Mouse (Mus musculus) forebrain, postnatal 0 days (tissue): ENCODE results near the gene Zbtb38. TPM values are rescaled to one million over a fixed set of nuclear protein-coding genes. Genes with fewer than 3 reads are reported as not detected.

Experiments
- ATAC-seq: fragments of 200-750 bp; cut with Nextera tagmentation; 2 replicates; pipeline ENCODE4 v1.8.0; 2017; ENCODE audit warnings: mild to moderate bottlenecking, moderate library complexity
- DNase-seq: peaks from one replicate; pipeline ENCODE4 v3.0.0-alpha.2; 2015
- H3K27ac ChIP-seq: fragments of 300-500 bp; sonication (generic); 2 replicates; pipeline ENCODE4 v1.5.1; 2014; ENCODE audit warnings: low read depth, mild to moderate bottlenecking, antibody characterized with exemption, low read length, moderate library complexity, mixed read lengths
- H3K27me3 ChIP-seq: fragments of 300-500 bp; sonication (generic); 2 replicates; pipeline ENCODE4 v1.6.1; 2014; ENCODE audit warnings: mild to moderate bottlenecking, low read length, mixed read lengths; ENCODE audit not compliant: insufficient read depth
- H3K36me3 ChIP-seq: fragments of 300-500 bp; sonication (generic); 2 replicates; pipeline ENCODE4 v1.6.1; 2014; ENCODE audit warnings: mild to moderate bottlenecking, moderate library complexity; ENCODE audit not compliant: insufficient read depth
- H3K4me1 ChIP-seq: fragments of 300-500 bp; sonication (generic); 2 replicates; pipeline ENCODE4 v1.6.1; 2014; ENCODE audit warnings: antibody characterized with exemption; ENCODE audit not compliant: insufficient read depth
- H3K4me2 ChIP-seq: fragments of 300-500 bp; sonication (generic); 2 replicates; pipeline ENCODE4 v1.6.1; 2014; ENCODE audit warnings: low read depth, mild to moderate bottlenecking, moderate library complexity
- H3K4me3 ChIP-seq: fragments of 300-500 bp; sonication (generic); 2 replicates; pipeline ENCODE4 v1.5.1; 2014; ENCODE audit warnings: low read depth, low read length, mixed read lengths
- H3K9ac ChIP-seq: fragments of 300-500 bp; sonication (generic); 2 replicates; pipeline ENCODE4 v1.6.1; 2014; ENCODE audit warnings: mild to moderate bottlenecking
- H3K9me3 ChIP-seq: fragments of 300-500 bp; sonication (generic); 2 replicates; pipeline ENCODE4 v1.6.1; 2016; ENCODE audit warnings: low read length
- CTCF ChIP-seq: sonication (generic); IDR thresholded peaks from 2 replicates; pipeline ENCODE4 v1.5.1; 2016; ENCODE audit warnings: antibody characterized with exemption, control low read depth, low read depth
- WGBS: fragments of 180-500 bp; shearing (Covaris S2); extraction: QIAGEN DNeasy Blood & Tissue Kit; methylation state at CpG from one replicate; pipeline ENCODE4 v1.1.7; 2014; 5-methylcytosine and 5-hydroxymethylcytosine counted together
- polyA plus RNA-seq: library from polyadenylated mRNA; unstranded; fragments of >200 nt; fragmentation: Nextera tagmentation; extraction: Ambion mirVana; gene quantifications from 2 replicates; pipeline ENCODE4 v1.2.1, GENCODE M21; 2015
- total RNA-seq: library from RNA; depleted of rRNA; stranded (reverse); fragments of >200 nt; gene quantifications from 2 replicates; pipeline ENCODE4 v1.2.3, GENCODE M21; 2014

The Zbtb38 gene
- total and polyA plus RNA-seq, 2 experiments from 2014 or later: 44.2 to 68.3 TPM

DNA sequence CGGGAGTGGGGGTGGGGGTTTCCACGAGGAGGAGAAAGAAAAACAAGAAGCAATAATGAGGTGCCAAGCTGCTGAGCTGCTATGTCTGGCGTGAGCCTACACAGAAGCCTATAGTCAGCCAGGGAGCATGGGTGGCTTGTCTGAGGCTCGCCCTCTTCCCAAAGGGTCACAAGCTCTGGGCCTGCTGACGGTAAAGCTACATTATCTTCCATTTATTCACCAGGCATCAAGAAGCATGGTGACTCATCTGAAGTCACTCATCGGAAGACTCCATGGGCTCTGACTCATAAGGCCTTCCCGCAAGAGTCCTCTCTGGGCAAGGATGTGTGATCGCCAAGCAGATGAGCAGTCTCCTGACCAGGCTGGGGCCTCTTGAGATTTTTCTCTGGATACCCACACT is 29.4 kb upstream of the Zbtb38 start:
- no peaks in the 10 kb centered on the region for H3K27me3 ChIP-seq
- H3K4me2 ChIP-seq: no peak overlapping the region
- WGBS: 88% methylated on average over 8 of the region's 8 CpGs
- no peaks in the 10 kb centered on the region for H3K36me3 ChIP-seq
- no peaks in the 10 kb centered on the region for H3K4me1 ChIP-seq
- H3K27ac ChIP-seq: no peak overlapping the region
- ATAC-seq: no peak
- H3K9ac ChIP-seq: no peak overlapping the region
- no peak for TF ChIP-seq CTCF
- H3K4me3 ChIP-seq: no peak overlapping the region
- no peak for DNase-seq
- H3K9me3 ChIP-seq: no peaks in the 10 kb centered on the region

DNA sequence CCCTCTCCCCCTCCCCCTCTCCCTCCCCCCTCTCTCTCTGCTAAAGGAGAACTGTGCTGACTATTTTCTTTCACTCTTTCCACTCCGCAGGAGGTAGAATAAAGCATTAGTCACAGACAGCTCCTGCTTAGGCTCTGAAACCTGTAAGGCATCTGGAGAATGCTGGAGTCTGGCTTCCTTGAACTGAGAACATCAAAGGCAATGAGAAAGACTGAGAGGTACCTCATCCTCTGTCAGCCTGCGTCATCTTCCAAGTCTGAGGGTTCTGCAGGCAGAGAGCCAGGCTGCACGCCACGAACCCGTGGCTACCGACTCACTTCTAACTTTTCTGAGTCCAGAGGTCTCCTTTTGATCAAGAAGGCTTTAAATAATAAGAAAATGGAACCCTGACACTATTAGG is 20.5 kb upstream of the Zbtb38 start:
- H3K4me1 ChIP-seq: no peaks in the 10 kb centered on the region
- TF ChIP-seq CTCF: no peak
- ATAC-seq (no peak), DNase-seq (no peak)
- no peak overlapping the region for H3K4me2 ChIP-seq
- H3K27me3 ChIP-seq: no peaks in the 10 kb centered on the region
- 5% methylated on average over 6 of the region's 6 CpGs for WGBS
- H3K9me3 ChIP-seq: no peaks in the 10 kb centered on the region
- no peak overlapping the region for H3K27ac ChIP-seq
- H3K4me3 ChIP-seq: no peak overlapping the region
- no peak overlapping the region for H3K9ac ChIP-seq
- H3K36me3 ChIP-seq: no peaks in the 10 kb centered on the region

DNA sequence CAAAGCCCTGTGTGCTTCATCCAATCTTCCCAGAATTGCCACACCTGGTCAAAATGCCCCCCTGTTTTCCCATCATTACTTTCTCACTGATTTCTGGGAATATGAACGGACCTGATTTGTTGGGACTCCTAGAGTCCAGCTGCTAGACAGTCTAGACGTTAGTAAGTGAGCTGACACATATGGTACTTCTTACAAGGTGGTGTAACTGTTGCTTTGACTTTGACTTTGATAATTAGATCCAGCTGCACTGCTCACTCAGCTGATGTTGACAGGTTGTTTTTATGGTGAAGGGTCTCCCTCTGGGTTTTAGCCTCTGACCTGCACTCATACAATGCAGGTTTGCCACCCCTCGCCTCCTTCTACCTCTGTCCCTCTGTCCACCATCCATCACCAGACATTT is 17.8 kb upstream of the Zbtb38 start:
- Histone ChIP-seq H3K27ac (no peak overlapping the region), H3K4me3 (no peak overlapping the region), H3K36me3 (no peaks in the 10 kb centered on the region), H3K4me2 (no peak overlapping the region), H3K27me3 (no peaks in the 10 kb centered on the region), H3K9me3 (no peaks in the 10 kb centered on the region), H3K4me1 (no peaks in the 10 kb centered on the region), H3K9ac (no peak overlapping the region)
- WGBS: 85% methylated on average over 3 of the region's 3 CpGs
- no peak for TF ChIP-seq CTCF
- DNase-seq (no peak), ATAC-seq (no peak)

DNA sequence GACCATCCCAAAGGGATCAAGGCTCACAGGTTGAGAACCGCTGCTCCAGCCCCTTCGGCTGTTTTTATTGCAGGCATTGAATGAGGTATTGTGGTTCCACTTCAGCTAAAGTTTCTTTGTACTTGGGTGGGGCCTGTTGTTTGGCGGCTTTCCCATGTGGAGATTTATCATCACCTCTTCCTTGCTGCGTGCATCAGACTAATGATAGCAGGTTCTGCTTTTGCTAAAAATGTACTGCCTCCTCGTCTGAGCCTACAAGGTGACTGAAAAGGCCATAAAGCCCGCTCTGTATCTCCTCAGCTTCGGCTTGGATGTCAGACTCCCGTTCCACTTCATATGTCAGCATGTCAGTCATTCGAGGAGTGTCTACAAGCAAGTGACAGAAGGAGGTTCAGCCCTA is 17.0 kb upstream of the Zbtb38 start:
- Histone ChIP-seq H3K4me3 (no peak overlapping the region), H3K36me3 (no peaks in the 10 kb centered on the region), H3K9me3 (no peaks in the 10 kb centered on the region), H3K27ac (no peak overlapping the region), H3K27me3 (no peaks in the 10 kb centered on the region), H3K9ac (no peak overlapping the region), H3K4me1 (no peaks in the 10 kb centered on the region), H3K4me2 (no peak overlapping the region)
- WGBS: 84% methylated on average over 9 of the region's 9 CpGs
- no peak for ATAC-seq
- DNase-seq: no peak
- no peak for TF ChIP-seq CTCF

DNA sequence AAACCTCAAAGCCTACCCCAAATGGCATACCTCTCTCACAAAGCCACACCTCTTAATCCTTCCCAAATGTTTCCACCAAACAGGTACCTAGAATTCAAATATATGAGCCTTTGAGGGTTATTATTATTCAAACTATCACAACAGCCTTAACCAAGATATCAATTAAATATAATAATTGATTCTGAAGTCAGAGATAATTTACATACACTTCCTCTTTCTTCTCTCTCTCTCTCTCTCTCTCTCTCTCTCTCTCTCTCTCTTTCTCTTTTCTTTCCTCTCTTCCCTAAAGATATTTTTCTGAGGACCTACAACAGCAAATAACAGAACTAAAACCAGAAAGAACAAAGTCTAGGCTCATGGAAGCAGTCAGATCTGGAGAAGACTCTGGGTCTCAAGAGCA is 15.2 kb upstream of the Zbtb38 start:
- Histone ChIP-seq H3K4me2 (no peak overlapping the region), H3K27me3 (no peaks in the 10 kb centered on the region), H3K9ac (no peak overlapping the region), H3K4me3 (no peak overlapping the region), H3K27ac (no peak overlapping the region), H3K36me3 (no peaks in the 10 kb centered on the region), H3K4me1 (no peaks in the 10 kb centered on the region), H3K9me3 (no peaks in the 10 kb centered on the region)
- no peak for TF ChIP-seq CTCF
- no peak for DNase-seq
- no peak for ATAC-seq

DNA sequence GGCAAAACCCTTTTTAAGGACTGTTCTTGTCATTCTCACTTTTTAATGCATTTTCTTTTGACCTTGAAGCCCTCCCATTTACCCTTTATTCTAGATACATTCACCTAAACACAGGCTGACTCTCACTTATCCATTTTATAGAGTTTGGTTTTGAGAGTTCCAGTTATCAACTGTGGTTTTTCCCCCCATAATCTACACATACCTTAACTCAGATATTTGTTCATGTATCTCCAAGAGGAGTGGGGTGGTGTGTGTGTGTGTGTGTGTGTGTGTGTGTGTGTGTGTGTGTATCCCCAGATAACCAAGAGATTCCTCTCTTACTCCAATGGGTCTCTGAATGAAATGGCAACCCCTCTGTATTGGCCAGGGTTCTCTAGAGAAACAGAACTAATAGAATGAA is 13.4 kb upstream of the Zbtb38 start:
- Histone ChIP-seq H3K9me3 (no peaks in the 10 kb centered on the region), H3K27me3 (no peaks in the 10 kb centered on the region), H3K4me1 (no peaks in the 10 kb centered on the region), H3K4me2 (no peak overlapping the region), H3K4me3 (no peak overlapping the region), H3K36me3 (no peaks in the 10 kb centered on the region), H3K27ac (no peak overlapping the region), H3K9ac (no peak overlapping the region)
- TF ChIP-seq CTCF: no peak
- DNase-seq (no peak), ATAC-seq (no peak)

DNA sequence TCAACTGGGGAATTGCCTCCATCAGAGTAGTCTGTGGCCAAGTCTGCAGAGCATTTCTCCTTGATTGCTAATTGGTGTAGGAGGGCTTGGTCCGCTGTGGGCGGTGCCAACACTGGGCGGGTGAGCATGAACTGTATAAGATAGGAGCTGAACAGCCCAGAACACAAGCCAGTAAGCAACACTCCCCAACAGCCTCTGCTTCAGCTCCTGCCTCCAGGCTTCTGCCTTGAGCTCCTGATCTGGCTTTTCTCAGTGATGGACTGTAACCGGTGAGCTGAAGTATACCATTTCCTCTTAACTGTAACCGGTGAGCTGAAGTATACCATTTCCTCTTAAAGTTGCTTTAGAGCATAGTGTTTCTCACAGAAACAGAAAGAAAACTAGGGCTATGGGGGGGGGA is 12.8 kb upstream of the Zbtb38 start:
- H3K27ac ChIP-seq: no peak overlapping the region
- H3K36me3 ChIP-seq: no peaks in the 10 kb centered on the region
- no peaks in the 10 kb centered on the region for H3K4me1 ChIP-seq
- TF ChIP-seq CTCF: no peak
- DNase-seq (no peak), ATAC-seq (no peak)
- no peaks in the 10 kb centered on the region for H3K27me3 ChIP-seq
- no peaks in the 10 kb centered on the region for H3K9me3 ChIP-seq
- no peak overlapping the region for H3K4me2 ChIP-seq
- H3K4me3 ChIP-seq: no peak overlapping the region
- H3K9ac ChIP-seq: no peak overlapping the region
- WGBS: 67% methylated on average over 5 of the region's 5 CpGs

DNA sequence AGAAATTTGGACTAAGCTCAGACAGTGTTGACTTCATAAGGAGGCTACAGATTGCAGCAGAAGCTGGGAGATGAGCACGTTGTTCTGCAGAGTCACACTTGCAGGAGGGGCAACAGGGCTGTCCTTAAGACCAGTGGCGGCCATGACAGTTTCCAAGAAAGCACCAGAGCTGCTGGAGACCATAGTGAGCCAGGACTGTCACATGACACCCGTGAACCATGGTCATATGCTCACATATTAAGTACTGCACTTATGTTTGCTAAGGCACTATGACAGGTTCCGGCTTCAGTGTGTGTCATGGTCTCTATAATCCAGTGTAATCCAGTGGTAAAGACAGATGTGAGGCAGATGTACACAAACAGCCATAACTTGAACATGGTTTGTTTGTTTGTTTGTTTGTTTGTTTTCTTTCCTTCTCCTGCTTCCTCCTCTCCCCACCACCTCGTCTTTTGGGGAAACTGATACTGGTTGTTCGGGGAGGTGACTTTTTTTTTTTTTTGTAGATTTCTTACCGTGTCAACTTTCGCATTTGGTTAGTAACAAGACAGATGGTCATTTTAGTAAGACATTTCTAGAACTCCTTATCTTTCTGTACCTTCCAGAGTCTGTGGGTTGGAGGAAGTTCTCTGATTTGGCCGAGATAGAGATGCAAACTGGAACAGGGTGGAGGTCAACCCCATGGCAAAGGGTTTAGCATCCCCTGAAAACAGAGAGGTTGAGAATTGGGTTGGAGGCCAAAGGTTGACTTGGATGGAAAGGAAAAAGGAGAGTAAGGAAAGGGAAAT is 11.4 kb upstream of the Zbtb38 start:
- Histone ChIP-seq H3K4me3 (no peak overlapping the region), H3K9me3 (no peaks in the 10 kb centered on the region), H3K36me3 (no peaks in the 10 kb centered on the region), H3K4me1 (no peaks in the 10 kb centered on the region), H3K27me3 (no peaks in the 10 kb centered on the region), H3K27ac (no peak overlapping the region), H3K4me2 (no peak overlapping the region), H3K9ac (no peak overlapping the region)
- TF ChIP-seq CTCF: no peak
- WGBS: 85% methylated on average over 9 of the region's 9 CpGs
- no peak for DNase-seq
- ATAC-seq: no peak
